Mouse (Mus musculus) liver, embryonic 14.5 days (tissue): ENCODE data around the gene Wipf2.

Source experiments
- CTCF ChIP-seq: IDR thresholded peaks from 2 replicates; pipeline ENCODE4 v1.5.1; 2016; ENCODE audit warnings: antibody characterized with exemption, low read depth, control low read depth
- EP300 ChIP-seq: IDR thresholded peaks from 2 replicates; pipeline ENCODE4 v1.6.1; 2016; ENCODE audit warnings: antibody characterized with exemption, low read depth

DNA sequence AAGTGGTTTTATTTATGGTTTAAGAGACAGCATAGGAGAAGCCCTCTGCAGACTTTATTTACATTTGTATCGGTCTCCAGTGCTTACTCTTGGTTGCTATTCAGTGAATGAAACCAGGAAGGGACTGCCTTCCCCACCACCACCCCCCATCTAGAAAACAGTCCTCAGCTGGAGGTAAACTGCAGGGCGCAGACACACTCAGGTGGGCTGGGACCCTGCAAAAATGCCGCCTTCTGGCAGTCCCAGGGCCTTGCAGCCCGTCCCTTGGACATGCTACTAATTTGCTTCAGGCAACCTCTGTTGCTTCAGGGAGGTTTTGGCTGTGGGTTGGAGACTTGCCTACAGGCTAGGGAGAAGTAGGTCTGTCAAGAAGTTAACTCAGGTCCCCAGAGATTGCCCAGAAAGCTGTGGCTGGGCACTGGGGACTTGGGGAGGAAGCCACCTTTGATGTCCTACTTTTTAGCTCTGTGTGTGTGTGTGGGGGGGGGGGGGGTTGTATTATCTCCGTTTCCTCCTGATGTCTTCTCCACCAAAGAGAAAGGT lies 61.3 kb downstream of the Wipf2 start:
- TF ChIP-seq CTCF (no peak; the same call in 1 of the 2 replicates), EP300 (no peak)
